Mouse (Mus musculus): Measurements from ENCODE around the gene Cdkl1. TPM values are rescaled to one million over a fixed set of nuclear protein-coding genes. Genes with fewer than 3 reads are reported as not detected.

The Cdkl1 gene
- total RNA-seq, 2 experiments from 2014 or later: 3.3 to 4.3 TPM

- no peak for DNase-seq
These were observed 46.9 kb downstream of the Cdkl1 start for GRCm38 (mm10) chr12:69744138-69744537.

GRCm38 (mm10) chr12:69741965-69742364, 49.1 kb downstream of the Cdkl1 start:
- no peak for DNase-seq

GRCm38 (mm10) chr12:69733923-69734322, 57.1 kb downstream of the Cdkl1 start:
- no peak for DNase-seq

GRCm38 (mm10) chr12:69733518-69733917, 57.5 kb downstream of the Cdkl1 start:
- DNase-seq: no peak

GRCm38 (mm10) chr12:69732221-69732620, 58.8 kb downstream of the Cdkl1 start:
- DNase-seq: no peak

- no peak for DNase-seq
These were observed 60.8 kb downstream of the Cdkl1 start for GRCm38 (mm10) chr12:69730306-69730705.

- no peak for DNase-seq
These were observed 61.8 kb downstream of the Cdkl1 start for GRCm38 (mm10) chr12:69729246-69729645.

- peak; percentile 98 for DNase-seq
These were observed 66.2 kb downstream of the Cdkl1 start, which contains the start of the genes L2hgdh and Atp5s for GRCm38 (mm10) chr12:69724711-69725460. TSS of gene L2hgdh (minus strand) at chr12:69724873. TSS of gene Atp5s (plus strand) at chr12:69724950.

- no peak for DNase-seq
These were observed 66.9 kb downstream of the Cdkl1 start for GRCm38 (mm10) chr12:69724018-69724710.

- DNase-seq: no peak
These were observed 67.7 kb downstream of the Cdkl1 start for GRCm38 (mm10) chr12:69723376-69723775.

- no peak for DNase-seq
These were observed 68.2 kb downstream of the Cdkl1 start for GRCm38 (mm10) chr12:69722857-69723256.

- DNase-seq: no peak
These were observed 77.4 kb downstream of the Cdkl1 start for GRCm38 (mm10) chr12:69713628-69714027.

- no peak for DNase-seq
These were observed 86.1 kb downstream of the Cdkl1 start for GRCm38 (mm10) chr12:69704799-69705458.

GRCm38 (mm10) chr12:69698352-69698751, 92.7 kb downstream of the Cdkl1 start:
- no peak for DNase-seq

Small RNAs within 50 kb of the gene (microRNA-seq; reads per million reads assigned to microRNA genes)
- not detected for gene Mir681

Other genes with a start within 250 kb of the Cdkl1 start
- gene Vcpkmt, start 208.2 kb downstream of the Cdkl1 start, total RNA-seq (2021): 10 to 100 TPM; 10.7 to 10.8 TPM
- gene Sos2, start 109.4 kb downstream of the Cdkl1 start, total RNA-seq (2021): 10 to 100 TPM; 36.6 to 40.0 TPM
- gene L2hgdh, start 66.4 kb downstream of the Cdkl1 start, total RNA-seq (2021): 10 to 100 TPM; 27.9 to 31.7 TPM
- gene Atp5s, start 66.3 kb downstream of the Cdkl1 start, total RNA-seq (2021): 10 to 100 TPM; 16.0 to 21.1 TPM
- 10 to 100 TPM in 1 of 2 experiments, 1 to 10 TPM in 1; 8.8 to 14.3 TPM for gene Atl1, start 101.3 kb upstream of the Cdkl1 start, total RNA-seq (2021)
- gene Map4k5, start 101.9 kb upstream of the Cdkl1 start, total RNA-seq (2021): 10 to 100 TPM; 31.3 to 39.8 TPM
- 10 to 100 TPM; 44.2 to 52.3 TPM for gene Sav1, start 195.7 kb upstream of the Cdkl1 start, total RNA-seq (2021)